Mouse (Mus musculus): ENCODE data around the gene Olfr557. TPM values are rescaled to one million over a fixed set of nuclear protein-coding genes. Genes with fewer than 3 reads are reported as not detected.

The Olfr557 gene
- not detected for polyA plus RNA-seq (2017; shearing (Covaris generic))

DNA sequence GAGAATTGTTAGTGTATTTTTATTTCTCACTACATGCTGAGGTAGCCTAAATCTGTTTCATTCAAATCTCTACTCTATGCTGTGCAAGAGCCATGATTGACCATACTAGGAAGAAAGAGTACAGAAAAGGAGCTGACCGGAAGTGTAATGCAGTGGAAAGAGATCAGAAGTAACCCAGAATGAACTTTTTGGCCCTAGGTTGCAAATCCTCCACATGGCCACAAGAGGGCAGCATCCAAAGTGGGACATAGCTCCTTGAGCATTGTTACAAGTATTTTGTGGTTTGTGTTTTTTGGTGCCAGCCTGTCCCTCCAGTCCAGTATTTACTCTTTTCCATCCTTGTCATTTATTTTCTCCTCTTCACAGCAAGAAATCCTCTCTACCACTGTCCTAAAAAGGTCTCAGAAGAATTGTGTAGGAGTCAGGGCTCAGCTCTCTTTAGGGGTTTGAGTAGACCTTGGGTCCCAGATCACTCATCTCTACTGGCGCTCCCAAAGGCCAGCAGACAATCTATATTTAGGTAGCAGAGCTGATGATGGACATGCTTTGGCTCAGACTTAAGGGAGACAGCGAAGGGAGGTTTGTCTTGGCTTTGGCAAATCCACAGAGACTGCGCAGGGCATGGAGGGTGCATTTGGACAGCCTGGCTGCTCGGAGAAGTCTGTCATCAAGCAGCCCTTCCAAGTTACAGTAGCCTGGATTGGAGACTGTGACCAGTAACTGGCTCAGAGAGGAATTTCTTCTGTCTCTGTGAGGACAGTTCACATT, at the start of gene Olfr557:
Gene Olfr557, plus strand, starts transcription at position 553 of the 768 bp plus-strand sequence.

DNA sequence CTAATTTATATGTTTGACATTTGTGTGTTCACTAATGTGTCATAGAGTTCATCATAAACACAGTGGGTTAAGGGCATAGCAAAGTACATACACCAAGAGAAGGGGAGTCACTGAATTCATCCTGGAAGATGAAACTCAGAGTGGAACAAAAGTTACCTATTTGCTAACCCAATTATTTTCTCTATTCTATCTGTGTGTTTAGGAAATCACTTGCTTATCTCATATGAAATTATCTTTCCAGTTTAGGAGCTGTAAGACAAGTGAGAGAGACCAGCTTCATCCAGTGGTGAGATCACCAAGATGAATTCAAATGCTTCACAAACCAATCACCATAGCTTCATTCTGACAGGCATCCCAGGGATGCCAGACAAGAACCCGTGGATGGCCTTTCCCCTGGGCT, 37.2 kb upstream of the Olfr557 start, which contains the start of gene Olfr555:
Gene Olfr555, plus strand, starts transcription at position 301 of the 400 bp plus-strand sequence.

DNA sequence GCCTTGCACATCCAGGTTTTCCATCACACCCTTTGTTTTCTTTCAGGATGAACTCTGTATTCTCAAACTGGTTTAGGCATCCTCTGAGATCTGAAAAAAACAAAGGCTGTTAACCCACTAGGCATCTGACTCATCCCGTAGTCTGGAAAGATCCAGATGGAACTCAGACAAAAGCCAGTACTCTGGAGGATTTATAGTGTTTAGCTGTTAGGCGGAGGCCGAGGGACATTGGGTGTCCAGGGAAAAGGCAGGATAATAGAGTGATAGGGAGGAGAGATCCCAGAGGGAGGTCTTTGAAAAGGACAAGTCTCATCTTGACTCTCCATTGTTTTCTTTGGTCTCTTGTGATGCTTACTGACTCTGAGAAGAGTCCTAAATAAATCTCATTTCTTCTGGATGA, 31.1 kb upstream of the Olfr557 start, which contains the start of gene Olfr556:
Gene Olfr556, plus strand, starts transcription at position 301 of the 400 bp plus-strand sequence.

DNA sequence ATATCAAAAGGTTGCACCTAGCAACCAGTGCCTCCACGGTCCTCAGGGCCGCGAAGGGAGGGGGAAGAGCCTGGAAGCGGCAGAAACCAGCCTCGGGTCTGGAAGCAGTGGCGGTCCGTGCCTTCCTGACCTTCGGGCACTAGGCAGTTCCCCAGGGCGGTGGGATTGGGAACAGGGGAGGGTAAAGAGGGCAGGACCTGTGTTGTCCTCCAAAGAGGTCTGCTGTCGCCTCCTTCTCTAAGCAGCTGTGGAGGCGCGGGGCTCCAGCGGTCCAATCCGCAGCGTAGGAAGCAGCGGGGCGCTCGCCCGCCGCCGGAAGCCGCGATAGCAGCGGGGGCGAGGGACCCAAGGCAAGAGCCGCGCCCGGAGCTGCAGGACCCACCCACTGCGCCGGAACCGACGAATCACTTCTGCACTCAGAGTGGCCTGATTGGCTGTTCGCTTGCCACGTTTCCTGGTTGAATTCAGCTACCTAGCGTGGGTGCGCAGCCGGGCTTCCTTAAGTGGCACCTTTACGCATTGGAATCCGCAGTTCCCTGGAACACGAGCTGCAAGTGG, 8.7 kb upstream of the Olfr557 start, which contains the start of gene Trim68:
Gene Trim68, minus strand, starts transcription at position 384 of the 558 bp plus-strand sequence.

DNA sequence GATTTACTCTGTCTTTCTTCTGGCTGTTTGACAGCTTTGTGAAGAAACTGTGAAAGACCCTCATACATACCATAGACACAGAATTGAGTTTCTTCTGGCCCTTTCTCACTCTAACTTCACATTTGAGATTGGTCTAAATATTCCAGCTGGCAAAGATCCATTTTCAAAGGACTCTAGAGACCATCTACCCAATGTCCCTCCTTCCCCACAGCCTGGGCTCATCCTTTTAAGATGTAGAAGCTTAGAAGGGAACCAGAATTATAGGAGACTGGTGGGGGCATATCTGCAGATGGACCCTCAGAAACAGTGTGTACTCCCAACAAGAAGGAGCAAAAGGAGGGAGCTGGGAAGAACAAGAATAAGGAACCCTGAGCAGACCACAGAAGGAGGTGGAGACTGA, 6.2 kb downstream of the Olfr557 start, which contains the start of gene Olfr558:
Gene Olfr558, plus strand, starts transcription at position 301 of the 400 bp plus-strand sequence.

DNA sequence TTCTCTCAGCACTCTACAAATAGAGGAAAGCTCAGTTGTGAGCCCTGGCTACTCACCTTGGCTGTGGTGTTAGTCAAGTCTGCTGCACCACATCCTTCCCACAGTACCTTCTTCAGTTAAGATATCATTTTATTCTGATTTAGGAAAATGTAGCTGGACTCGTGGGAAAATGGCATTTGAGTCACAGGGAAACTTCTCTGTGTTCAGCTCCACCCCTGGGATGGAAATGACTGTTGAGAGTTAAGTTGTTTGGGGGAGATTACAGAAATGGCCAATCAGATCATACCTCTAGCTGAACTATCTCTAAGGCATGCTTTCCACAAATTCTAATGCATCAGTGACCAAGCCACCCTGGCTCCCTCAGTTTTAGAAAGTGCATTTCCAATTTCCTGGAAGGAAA, 23.3 kb downstream of the Olfr557 start, which contains the start of gene Olfr33:
Gene Olfr33, minus strand, starts transcription at position 101 of the 400 bp plus-strand sequence.

DNA sequence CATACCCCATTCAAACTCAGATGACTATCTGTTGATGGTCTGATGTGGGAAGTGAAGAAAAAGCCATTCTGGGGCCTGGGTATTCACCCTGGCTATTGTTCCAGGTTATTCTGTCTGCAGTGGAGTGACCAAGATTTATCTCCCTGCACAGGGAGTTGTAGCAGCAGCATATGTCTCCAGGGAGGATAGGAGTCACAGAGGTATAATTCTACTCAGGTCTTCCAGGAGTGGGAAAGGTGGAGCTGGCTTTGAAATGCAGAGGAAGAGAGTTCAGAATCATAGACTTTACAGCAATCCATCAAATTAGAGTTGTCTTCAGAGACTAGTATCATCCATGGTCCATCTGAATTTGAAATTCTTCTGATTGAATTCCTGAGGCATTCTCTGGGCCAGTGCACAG, 31.7 kb downstream of the Olfr557 start, which contains the start of gene Olfr559:
Gene Olfr559, minus strand, starts transcription at position 101 of the 400 bp plus-strand sequence.

Other genes starting within 250 kb of the Olfr557 start
- gene Olfr543, start 214.2 kb upstream of the Olfr557 start, polyA plus RNA-seq (2017; shearing (Covaris generic)), result not detected
- 0.14 TPM for gene Olfr544, start 207.6 kb upstream of the Olfr557 start, polyA plus RNA-seq (2017; shearing (Covaris generic))
- not detected for gene Olfr545, start 196.3 kb upstream of the Olfr557 start, polyA plus RNA-seq (2017; shearing (Covaris generic))
- gene Olfr547, start 161.2 kb upstream of the Olfr557 start, polyA plus RNA-seq (2017; shearing (Covaris generic)), result not detected
- gene Olfr548-ps1, start 155.0 kb upstream of the Olfr557 start, polyA plus RNA-seq (2017; shearing (Covaris generic)), result not detected
- gene Olfr549, start 146.0 kb upstream of the Olfr557 start, polyA plus RNA-seq (2017; shearing (Covaris generic)), result not detected
- 28.9 TPM for gene Trim21, start 130.4 kb upstream of the Olfr557 start, polyA plus RNA-seq (2017; shearing (Covaris generic))
- not detected for gene Olfr550, start 124.5 kb upstream of the Olfr557 start, polyA plus RNA-seq (2017; shearing (Covaris generic))
- gene Olfr551, start 104.0 kb upstream of the Olfr557 start, polyA plus RNA-seq (2017; shearing (Covaris generic)), result not detected
- not detected for gene Olfr552, start 98.1 kb upstream of the Olfr557 start, polyA plus RNA-seq (2017; shearing (Covaris generic))
- gene Olfr553, start 77.7 kb upstream of the Olfr557 start, polyA plus RNA-seq (2017; shearing (Covaris generic)), result not detected
- gene Olfr554, start 57.5 kb upstream of the Olfr557 start, polyA plus RNA-seq (2017; shearing (Covaris generic)), result 0.30 TPM
- not detected for gene Olfr555, start 37.1 kb upstream of the Olfr557 start, polyA plus RNA-seq (2017; shearing (Covaris generic))
- not detected for gene Olfr556, start 31.0 kb upstream of the Olfr557 start, polyA plus RNA-seq (2017; shearing (Covaris generic))
- 10.0 TPM for gene Trim68, start 8.6 kb upstream of the Olfr557 start, polyA plus RNA-seq (2017; shearing (Covaris generic))
- gene Olfr558, start 6.3 kb downstream of the Olfr557 start, polyA plus RNA-seq (2017; shearing (Covaris generic)), result not detected
- gene Olfr33, start 23.2 kb downstream of the Olfr557 start, polyA plus RNA-seq (2017; shearing (Covaris generic)), result not detected
- not detected for gene Olfr559, start 31.6 kb downstream of the Olfr557 start, polyA plus RNA-seq (2017; shearing (Covaris generic))
- not detected for gene Olfr560, start 63.5 kb downstream of the Olfr557 start, polyA plus RNA-seq (2017; shearing (Covaris generic))
- not detected for gene Olfr78, start 63.6 kb downstream of the Olfr557 start, polyA plus RNA-seq (2017; shearing (Covaris generic))
- not detected for gene Olfr561, start 75.3 kb downstream of the Olfr557 start, polyA plus RNA-seq (2017; shearing (Covaris generic))
- not detected for gene Olfr564, start 107.6 kb downstream of the Olfr557 start, polyA plus RNA-seq (2017; shearing (Covaris generic))
- not detected for gene Olfr566, start 162.9 kb downstream of the Olfr557 start, polyA plus RNA-seq (2017; shearing (Covaris generic))
- gene Olfr568, start 181.2 kb downstream of the Olfr557 start, polyA plus RNA-seq (2017; shearing (Covaris generic)), result 0.37 TPM
- not detected for gene Olfr569, start 195.0 kb downstream of the Olfr557 start, polyA plus RNA-seq (2017; shearing (Covaris generic))
- gene Olfr570, start 198.7 kb downstream of the Olfr557 start, polyA plus RNA-seq (2017; shearing (Covaris generic)), result not detected
- gene Olfr571, start 221.6 kb downstream of the Olfr557 start, polyA plus RNA-seq (2017; shearing (Covaris generic)), result not detected
- gene Olfr572, start 228.5 kb downstream of the Olfr557 start, polyA plus RNA-seq (2017; shearing (Covaris generic)), result not detected
- 0.66 TPM for gene Olfr573-ps1, start 246.7 kb downstream of the Olfr557 start, polyA plus RNA-seq (2017; shearing (Covaris generic))